Mouse (Mus musculus) common myeloid progenitor, adult 5-6 weeks (primary cell): ENCODE measurements around the gene Nrn1. TPM values are rescaled to one million over a fixed set of nuclear protein-coding genes. Genes with fewer than 3 reads are reported as not detected.

ENCODE experiments used
- ATAC-seq: replicated peaks from 2 replicates; pipeline ENCODE4 v1.8.0; 2016; ENCODE audit warnings: low read depth, mild to moderate bottlenecking, moderate TSS enrichment, inconsistent platforms; ENCODE audit not compliant: poor library complexity, severe bottlenecking
- total RNA-seq: library from RNA; stranded (forward); fragments of 200-1000, 187-1606 nt; gene quantifications from 2 replicates; pipeline ENCODE4 v1.2.3, GENCODE M21; 2017

Nrn1 gene
- total RNA-seq, 1 experiment from 2014 or later = not detected

DNA sequence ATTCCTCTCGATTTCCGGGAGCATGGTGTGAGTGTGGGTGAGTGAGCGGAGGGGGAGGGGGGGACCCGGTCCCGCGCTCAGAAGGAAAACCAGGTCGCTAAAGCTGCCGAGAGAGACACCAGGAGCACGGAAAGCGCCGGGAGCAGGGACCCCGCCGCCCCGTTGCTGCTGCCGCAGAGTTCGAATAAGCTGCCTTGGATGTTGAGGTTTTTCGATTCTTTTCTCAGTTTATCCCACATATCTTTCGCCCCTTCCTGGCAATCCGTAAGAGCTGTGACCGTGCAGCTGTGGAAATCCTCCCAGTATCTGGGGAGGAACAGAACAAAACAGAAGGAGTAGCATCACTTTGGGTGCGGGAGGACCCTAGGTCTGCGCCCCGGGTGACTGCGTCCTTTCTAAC, 8.4 kb downstream of the Nrn1 start:
- ATAC-seq = no peak

DNA sequence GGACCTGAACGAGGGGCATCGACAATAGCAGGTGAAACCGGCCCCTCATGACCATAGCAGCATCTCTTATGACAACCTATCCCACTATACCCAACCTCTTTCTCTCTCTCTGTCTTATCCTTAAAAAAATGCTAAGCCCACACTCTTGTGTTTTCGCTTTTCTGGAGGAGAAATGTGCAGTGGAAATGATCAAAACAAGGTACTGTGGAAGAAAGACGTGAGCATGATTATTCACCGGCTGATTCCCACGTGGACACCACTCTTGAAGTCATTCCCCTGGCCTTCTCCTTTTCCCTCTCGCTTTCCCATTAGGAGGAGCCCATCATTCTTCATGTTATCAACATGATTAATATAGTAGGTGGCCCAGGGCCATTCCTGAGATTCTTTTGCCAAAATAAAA, 9.1 kb downstream of the Nrn1 start:
- no peak for ATAC-seq

DNA sequence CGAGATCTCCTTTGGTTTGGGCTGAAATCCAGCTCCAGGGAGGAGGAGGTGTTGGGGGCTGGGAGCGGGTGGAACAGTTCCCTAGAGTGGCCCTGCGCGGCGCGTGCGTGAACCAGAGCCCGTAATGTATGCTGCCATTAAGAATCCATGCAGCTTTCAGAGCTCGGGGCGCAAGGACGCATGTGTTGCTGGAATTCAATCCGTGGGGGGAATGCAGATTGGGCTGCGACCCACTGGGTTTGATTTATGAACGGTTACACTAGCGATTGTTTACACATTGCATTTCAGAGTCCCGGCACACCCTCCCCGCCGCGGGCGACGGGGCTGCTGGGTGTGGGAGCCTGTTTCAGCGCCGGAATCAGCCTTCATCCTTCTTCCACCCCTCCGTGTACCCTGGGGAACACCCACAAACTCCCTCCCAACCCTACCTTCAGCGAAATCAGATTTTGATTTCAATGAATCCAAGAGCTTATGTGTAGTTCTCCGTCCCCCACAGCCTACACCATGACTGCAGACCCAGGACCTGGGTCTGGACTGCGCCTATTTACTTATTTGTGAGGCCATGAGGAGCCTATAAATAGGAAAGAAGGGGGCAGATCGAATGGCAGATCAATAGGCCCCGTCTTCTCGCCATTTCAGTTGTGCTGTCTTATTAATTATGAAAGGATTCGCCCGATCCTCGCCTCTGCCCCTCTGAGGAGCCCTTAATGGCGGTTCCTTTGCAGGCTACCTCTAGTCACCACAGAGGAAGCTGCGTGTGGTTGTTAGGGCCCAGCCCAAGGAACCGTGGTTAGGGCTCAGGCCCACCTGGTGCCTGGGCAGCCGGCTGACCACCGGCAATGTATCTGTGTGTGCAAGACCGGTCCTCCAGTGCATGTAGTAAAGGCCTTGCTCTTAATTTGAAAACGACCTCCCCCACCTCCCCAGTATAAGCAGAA, 10.1 kb downstream of the Nrn1 start:
- 0 out of 2 replicates have a peak, but pooled peaks have one; percentile 19 for ATAC-seq

DNA sequence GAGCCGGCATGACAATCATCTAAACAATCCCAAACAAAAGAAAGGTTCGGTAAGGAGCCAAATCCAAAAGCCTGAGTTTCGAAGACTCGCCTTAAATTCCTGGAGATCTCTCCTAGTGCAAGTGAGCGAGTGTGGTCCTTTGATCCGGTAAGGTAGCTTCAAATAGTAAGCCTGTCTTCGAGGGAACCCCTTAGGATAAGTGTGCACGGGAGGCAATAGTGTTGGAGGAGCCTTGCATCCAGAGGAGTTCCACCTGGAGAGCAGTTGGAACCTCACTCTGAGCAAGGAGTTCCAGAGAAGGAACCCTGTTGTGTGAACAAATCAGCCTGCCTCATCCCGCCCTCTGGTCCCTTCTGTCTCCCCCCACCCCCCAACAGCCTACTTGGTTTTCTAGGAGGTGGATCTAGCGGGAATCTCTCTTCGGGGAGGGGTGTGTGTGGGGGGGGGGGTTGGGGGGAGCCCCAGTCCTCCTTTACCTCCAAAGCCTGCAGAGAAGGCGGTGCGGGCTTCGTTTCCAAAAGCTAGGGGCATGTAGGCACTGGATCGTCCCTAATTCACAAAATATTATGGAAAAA, 11.1 kb downstream of the Nrn1 start:
- no peak for ATAC-seq

DNA sequence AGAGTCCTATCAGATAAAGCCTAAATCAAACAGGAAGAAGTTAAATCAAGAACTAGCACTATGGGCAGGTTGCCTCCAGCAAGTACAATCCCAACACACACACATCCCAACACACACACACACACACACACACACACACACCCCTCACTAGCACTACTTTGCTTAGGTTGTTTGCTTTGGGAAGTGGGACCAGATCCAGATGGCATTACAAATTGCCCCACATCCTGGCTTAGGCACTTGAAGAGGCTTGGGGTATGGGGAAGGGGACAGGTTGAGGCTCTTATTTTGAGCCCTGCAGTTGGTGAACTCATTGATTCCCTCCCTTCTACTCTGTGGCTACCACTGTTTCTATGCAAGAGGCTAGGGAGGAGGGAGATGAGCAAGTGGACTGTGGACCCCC, 12.6 kb downstream of the Nrn1 start:
- no peak for ATAC-seq

DNA sequence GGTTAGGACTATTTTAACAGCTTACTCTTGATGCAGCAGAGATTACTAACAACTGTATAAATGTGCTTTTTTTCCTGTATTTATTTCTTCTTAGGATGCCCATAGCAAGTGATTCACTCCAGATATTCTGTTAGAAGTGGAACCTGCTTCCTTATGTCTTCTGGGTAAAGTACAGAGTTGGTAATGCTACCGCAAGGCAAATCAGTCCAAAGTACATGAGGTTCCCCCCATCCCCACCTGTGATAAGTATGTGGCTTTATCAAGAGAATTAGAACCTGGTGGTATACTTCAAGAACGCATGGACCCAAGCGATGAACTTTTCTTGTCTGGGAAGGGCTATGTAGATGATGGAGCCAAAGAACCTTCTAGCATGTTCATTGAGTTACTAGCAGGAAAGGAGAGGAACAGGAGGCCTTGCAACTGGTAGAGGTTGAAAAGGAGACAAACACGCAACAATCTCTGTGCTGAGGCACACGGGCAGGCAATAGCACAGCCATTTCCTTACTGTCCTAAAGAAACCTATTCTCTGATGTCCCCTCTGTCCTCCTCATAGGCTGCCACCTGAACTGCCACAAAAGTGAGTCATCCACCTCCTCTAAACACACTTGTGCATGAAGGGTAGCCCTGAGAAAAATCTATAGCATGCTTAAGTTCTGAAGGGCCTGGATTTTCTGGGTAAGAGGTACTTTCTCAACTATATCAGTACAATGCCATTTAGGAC, 14.5 kb downstream of the Nrn1 start:
- no peak for ATAC-seq

DNA sequence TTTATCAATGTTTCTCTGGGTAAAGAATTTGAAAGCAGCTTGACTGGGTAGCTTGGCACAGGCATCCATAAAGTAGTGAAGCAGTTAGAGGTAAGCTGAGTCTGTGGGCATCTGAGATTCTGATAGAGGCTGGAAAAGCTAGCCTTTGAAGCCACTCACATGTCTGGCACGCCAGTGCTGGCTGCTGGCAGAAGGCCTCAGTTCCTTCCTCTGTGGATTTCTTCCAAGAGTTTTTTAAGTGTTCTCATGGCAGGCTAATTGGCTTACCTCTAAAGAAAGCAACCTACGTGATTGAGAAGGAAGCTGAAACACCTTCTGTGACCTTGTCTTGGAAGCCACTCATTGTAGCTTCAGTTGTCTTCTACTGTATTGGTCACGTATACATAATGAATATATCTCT, 17.6 kb downstream of the Nrn1 start:
- no peak for ATAC-seq

DNA sequence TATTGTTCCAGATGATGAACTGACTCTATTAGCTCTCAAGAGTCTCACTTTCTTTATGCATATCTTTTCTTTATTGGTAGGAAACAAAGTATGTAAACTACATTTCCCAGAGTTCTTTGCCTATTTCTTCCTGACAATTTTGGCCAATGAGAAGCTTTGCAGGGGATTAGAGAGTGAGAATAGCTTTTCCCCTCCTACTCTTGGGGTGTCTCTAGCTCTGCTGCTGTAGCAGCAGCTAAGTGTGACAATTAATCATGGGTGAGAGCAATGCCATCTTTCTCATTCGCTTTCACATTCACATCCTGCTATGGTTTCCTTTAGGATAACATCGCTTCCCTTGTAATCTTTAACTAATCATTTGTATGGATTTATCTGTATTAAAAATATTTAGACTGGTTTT, 18.2 kb downstream of the Nrn1 start:
- ATAC-seq = no peak

DNA sequence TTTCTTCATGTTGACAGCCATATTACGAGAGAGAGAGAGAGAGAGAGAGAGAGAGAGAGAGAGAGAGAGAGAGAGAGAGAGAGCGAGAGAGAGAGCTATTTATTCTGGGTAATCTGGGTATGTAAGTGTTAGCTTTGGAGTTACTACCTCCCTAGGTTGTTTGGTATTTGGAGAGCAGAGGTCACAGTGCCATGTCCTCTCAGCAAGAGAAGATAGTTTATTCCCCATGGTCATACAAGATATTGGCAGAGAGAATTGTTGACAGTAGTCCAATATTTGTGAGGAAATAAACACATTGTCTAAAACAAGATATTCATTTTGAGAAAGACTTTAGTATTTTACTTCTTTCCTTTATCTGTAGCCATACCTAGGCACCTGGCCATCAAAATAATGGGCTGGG, 20.8 kb downstream of the Nrn1 start:
- no peak for ATAC-seq

DNA sequence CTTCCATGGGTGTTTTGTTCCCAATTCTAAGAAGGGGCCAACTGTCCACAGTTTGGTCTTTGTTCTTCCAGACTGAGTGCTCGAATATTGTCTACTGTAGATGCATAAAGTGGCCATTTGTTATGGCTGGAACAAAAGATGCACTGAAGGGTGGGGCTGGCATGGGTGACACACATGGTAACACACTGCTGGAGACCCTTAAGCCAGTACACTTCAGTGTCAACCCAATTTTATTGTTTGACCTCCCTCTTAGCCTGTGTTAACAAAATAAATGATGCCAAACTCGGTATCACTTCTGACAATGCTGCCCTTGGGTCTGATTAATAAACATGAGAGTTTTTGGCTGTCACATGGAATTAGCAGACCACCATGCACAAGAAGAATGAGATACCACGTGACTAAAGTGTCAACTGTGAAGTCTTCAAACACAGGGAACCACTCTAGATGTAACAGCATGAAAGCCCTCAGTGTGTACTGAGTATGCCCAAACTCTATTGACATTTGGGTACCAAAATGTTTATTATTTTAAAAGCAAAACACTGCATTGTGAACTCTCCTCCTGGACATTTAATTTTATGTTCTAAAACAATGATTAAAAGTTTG, 27.7 kb downstream of the Nrn1 start:
- no peak for ATAC-seq

DNA sequence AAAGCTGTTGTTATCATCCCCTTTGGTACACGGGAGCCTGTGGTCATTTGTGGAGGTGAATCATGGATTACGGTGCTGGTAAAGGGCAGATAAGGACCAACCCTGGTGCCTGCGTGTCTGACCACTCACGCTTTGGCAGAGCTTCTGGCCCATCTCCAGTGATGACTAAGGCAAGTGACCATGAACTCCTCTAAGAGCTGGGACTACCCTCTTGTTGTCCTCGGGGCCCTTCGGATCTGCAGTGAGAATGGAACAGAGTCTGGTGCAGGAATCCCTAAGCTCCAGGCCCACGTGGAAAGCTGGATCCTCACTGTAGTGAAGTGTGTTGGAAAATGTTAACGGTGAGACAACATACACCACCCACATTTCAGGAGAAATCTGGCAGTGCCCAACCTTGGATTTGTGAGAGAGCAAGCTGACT, 38.6 kb downstream of the Nrn1 start:
- 0 out of 2 replicates have a peak, but pooled peaks have one; percentile 25 for ATAC-seq

DNA sequence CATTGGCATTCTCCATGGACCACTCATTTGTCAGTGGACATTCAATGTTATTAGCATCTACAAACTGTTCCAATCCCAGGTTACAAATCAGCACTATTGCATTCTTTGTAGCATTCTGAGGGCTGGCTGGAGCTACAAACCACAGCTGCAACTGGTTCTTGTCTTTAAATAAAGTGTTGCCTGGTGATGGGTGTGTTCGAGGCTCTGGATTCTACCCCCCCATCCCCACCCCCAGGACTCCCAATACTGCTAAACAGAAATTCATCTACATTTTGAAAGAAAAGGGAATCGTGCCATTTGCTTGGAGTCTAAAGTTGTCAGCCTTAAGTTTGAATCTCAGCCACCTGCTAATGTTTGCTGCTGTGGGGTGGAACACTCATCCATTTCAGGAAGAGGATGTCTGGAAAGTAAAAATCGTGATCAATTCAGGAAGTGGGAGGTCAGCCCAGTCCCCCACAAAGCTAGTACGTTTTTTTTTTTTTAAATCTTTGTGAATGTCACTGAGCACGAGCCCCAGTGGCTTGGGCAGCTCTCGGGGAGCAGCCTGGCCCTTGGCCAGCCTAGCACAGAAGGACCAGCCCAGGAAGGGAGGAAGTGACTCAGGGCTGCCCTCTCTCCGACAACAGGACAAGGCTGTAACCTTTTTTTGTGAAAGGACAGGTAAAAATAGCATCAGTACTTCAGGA, 39.3 kb downstream of the Nrn1 start:
- ATAC-seq = peak; percentile 74

DNA sequence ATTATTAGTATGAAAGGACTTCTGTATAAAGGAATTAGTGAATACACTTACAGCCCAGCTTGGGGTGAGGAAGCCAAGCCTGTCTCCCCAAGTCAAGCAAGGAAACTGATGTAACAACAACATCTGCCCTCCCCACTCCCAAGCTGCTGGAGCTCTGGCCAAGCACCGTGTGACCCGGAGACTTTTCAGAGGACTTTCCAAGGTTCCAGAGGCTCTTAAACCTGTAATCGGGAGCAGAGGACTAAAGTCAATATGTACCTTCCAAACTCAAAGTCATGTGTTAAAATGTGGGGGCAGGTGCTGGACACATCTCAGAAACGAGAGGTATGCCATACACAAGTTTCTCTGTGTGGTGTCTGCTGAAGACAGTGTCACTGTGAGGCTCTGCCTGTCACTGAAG, 51.4 kb downstream of the Nrn1 start:
- ATAC-seq = no peak

DNA sequence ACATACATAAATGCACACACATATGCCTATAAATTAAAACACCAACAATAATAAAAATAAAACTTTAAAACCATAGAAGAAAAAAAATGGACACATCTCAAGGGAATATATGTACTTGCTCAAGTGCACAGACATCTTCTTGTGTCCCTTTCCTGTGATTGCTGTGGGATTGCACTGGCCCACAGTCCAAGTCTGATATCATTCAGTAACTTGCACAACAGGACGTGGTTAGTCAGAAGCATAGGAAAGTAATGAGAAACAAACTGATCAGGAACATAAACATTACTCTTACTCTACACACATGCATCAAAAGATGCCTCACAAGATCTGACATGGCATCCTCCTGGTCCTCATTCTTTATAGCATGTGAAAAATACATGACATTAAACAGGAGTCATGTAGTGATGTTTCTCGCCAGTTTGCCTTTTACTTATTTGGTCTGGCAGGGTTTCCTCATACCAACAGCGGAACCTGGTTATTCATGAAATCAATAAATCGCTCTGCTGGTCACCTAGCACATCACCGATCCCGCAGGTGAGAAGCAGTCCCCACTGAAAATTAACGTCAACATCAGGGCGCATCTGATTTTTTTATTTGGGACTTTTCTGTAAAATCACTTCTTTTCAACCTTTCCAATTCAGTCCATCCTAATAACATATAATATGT, 54.1 kb downstream of the Nrn1 start:
- no peak for ATAC-seq

DNA sequence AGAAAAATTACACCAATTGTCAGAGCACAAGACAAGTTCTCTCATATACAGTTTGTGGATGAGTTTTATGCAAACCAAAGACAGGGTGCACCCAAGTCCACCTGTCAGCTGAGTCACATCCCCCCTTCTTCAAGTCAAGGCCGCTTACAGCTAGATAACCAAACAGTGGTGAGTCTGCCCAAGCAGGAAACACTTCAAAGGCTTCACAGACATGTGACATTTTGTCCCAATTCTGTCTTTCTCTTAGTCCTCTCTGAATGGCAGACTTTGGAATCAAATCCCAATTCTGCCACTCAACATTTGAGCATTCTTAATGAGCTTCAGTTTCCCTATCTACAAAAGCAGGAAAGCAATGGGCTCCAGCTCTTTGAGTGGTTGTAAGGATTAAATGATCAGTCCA, 55.6 kb downstream of the Nrn1 start:
- ATAC-seq = no peak
